Mouse (Mus musculus) CH12.LX (cell line): Measurements from ENCODE around the gene Smap1.

ENCODE experiments used
- CTCF ChIP-seq, 2 experiments: IDR thresholded peaks in 1 of 2; conservative IDR thresholded peaks in 1 of 2; 2 replicates each; pipeline ENCODE4 v1.5.1; 2011 to 2012; ENCODE audit warnings: low read depth in 2 of 2, low read length in 2 of 2, improper control_type of control experiment in 1 of 2, inconsistent platforms in 1 of 2, mild to moderate bottlenecking in 1 of 2, moderate library complexity in 1 of 2
- E2F4 ChIP-seq: IDR thresholded peaks from 2 replicates; pipeline ENCODE4 v1.6.1; 2011; ENCODE audit warnings: low read depth, low read length, improper control_type of control experiment; ENCODE audit not compliant: insufficient replicate concordance
- EP300 ChIP-seq: IDR thresholded peaks from 2 replicates; pipeline ENCODE4 v1.6.1; 2011; ENCODE audit warnings: low read length, improper control_type of control experiment
- KAT2A ChIP-seq: IDR thresholded peaks from 2 replicates; pipeline ENCODE4 v1.6.1; 2012; ENCODE audit warnings: low read length, improper control_type of control experiment, inconsistent platforms; ENCODE audit not compliant: insufficient replicate concordance
- MYC ChIP-seq: IDR thresholded peaks from 2 replicates; pipeline ENCODE4 v1.6.1; 2011; ENCODE audit warnings: low read depth, mild to moderate bottlenecking, improper control_type of control experiment, low read length
- PAX5 ChIP-seq: IDR thresholded peaks from 2 replicates; pipeline ENCODE4 v1.6.1; 2012; ENCODE audit warnings: low read length, inconsistent platforms, mixed read lengths
- POLR2A ChIP-seq: IDR thresholded peaks from 2 replicates; pipeline ENCODE4 v1.6.1; 2011; ENCODE audit warnings: low read depth, mild to moderate bottlenecking, improper control_type of control experiment, low read length
- RAD21 ChIP-seq: IDR thresholded peaks from 2 replicates; pipeline ENCODE4 v1.6.1; 2011; ENCODE audit warnings: low read depth, mild to moderate bottlenecking, low read length, improper control_type of control experiment, moderate library complexity
- UBTF ChIP-seq: IDR thresholded peaks from 2 replicates; pipeline ENCODE4 v1.6.1; 2012; ENCODE audit warnings: low read depth, mild to moderate bottlenecking, inconsistent platforms, low read length, improper control_type of control experiment, moderate library complexity
- USF2 ChIP-seq: conservative IDR thresholded peaks from 2 replicates; pipeline ENCODE4 v1.6.1; 2011; ENCODE audit warnings: low read depth, low read length, improper control_type of control experiment
- ZKSCAN1 ChIP-seq: IDR thresholded peaks from 2 replicates; pipeline ENCODE4 v1.6.1; 2012; ENCODE audit warnings: low read depth, inconsistent platforms, low read length, improper control_type of control experiment, borderline replicate concordance
- ZMIZ1 ChIP-seq: IDR thresholded peaks from 2 replicates; pipeline ENCODE4 v1.6.1; 2012; ENCODE audit warnings: low read depth, mild to moderate bottlenecking, inconsistent platforms, low read length, improper control_type of control experiment
- ZNF384 ChIP-seq: IDR thresholded peaks from 2 replicates; pipeline ENCODE4 v1.6.1; 2012; ENCODE audit warnings: low read depth, low read length, improper control_type of control experiment, inconsistent platforms

GRCm38 (mm10) chr1:23903340-23903739 is 18.8 kb downstream of the Smap1 start:
- TF ChIP-seq CTCF (conservative IDR thresholded peaks at IDR 0.05 in 1 of 2, IDR thresholded peaks at IDR 0.05 in 1 of 2; ENCODE audit: low read depth in 2 of 2, low read length in 2 of 2): no peak
- TF ChIP-seq ZKSCAN1: no peak
- no peak for TF ChIP-seq POLR2A
- TF ChIP-seq EP300: no peak
- no peak for TF ChIP-seq UBTF
- TF ChIP-seq E2F4: no peak
- TF ChIP-seq ZNF384: no peak
- no peak for TF ChIP-seq KAT2A
- TF ChIP-seq USF2: no peak
- no peak for TF ChIP-seq MYC
- TF ChIP-seq PAX5: no peak
- no peak for TF ChIP-seq RAD21
- TF ChIP-seq ZMIZ1: no peak
